Mouse (Mus musculus): ENCODE measurements around the gene Cacul1.
"Not testable (repeated sequence)": the region's sequence is repeated elsewhere in the genome, so short reads cannot be mapped to it uniquely, and the experiment has no call there.

Gene Cacul1

GRCm38 (mm10) chr19:60580582-60581339 lies at the start of gene Cacul1:
Gene Cacul1 (minus strand): TSS chr19:60581025.
- peak; percentile 97 for DNase-seq (ENCODE audit: low spot score)

DNA sequence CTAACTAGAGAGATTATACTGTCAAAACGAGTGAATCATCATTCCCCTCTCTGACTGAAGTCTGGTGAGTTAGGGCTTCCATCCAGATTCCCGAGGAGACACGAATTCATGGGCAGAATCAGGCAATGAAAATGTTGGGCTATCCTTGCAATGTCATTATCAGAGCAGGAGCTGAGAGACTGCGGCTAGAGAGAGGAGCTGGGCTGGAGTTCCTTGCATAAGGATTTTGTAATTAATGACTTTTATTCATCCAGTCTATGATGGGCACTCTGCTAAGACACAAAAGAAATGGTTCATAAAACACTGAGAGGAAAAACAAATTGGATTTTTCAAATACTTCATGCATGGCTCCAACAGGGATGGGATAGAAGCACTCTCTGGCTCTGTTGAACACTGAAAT lies 38.6 kb upstream of the Cacul1 start:
- DNase-seq (ENCODE audit: low spot score) = no peak

GRCm38 (mm10) chr19:60617007-60617406 lies 36.2 kb upstream of the Cacul1 start:
- no peak for DNase-seq (ENCODE audit: low spot score)

GRCm38 (mm10) chr19:60615470-60616200 lies 34.8 kb upstream of the Cacul1 start:
- no peak for DNase-seq (ENCODE audit: low spot score)

GRCm38 (mm10) chr19:60611525-60612215 lies 30.8 kb upstream of the Cacul1 start:
- DNase-seq (ENCODE audit: low spot score) = no peak

DNA sequence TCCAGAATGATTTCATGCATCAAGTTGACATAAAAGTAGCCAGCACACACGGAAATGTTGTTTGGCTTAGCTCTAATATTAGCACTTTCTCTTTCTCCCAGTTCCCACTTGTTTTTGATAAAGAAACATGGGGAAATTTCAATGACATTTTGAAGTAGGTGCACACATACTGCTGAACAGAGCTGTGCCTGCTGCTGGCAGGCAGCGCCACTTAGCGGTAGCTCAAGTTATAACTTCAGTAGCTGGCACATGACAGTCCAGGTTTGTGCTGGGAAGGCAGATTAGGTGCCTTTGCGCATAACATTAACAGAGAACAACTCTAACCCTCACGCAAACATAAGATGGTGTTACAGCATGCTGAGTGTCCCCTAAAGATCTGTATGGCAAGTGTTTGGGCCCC lies 27.9 kb upstream of the Cacul1 start:
- DNase-seq (ENCODE audit: low spot score) = no peak

DNA sequence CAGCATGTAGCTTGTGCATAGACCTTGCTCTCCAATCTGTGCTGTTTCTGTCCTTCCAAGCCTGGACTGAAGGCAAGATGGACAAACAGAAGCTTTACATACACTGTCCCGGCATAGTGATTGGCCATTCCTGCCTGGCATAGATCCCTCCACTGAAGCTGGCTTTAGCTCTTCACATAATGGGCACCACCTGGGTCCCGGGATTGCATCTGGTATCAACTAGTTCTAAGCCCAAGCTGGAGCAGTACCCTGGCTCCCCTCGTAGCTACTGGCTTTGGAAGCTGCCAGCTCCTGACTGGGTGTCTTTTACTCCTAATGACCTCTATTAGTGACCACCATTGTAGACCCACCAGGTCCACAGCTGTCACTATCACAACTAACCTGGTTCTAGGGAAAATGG lies 22.8 kb upstream of the Cacul1 start:
- DNase-seq (ENCODE audit: low spot score) = no peak

- not testable (repeated sequence) for DNase-seq (ENCODE audit: low spot score)
Observed at GRCm38 (mm10) chr19:60602066-60602465, 21.2 kb upstream of the Cacul1 start.

- no peak for DNase-seq (ENCODE audit: low spot score)
Observed at GRCm38 (mm10) chr19:60598025-60598697, 17.3 kb upstream of the Cacul1 start.

DNA sequence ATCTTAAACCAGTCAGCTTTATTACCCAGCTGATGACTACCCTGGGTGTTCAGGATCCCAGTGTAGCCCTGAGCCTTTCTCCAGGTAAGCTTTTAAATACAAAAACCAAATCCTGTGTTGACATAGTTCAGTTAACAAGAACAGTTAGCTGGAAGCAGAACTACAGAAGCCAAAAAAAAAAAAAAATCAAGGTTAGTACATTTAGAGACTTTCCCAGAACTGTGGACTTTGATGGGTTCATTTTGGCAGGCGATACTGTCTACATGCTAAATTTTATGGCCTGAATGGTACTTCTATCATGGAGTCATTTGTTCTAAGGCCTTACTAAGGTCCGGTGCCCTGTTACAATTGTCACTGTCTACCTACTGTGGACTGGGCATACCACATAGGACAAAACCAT lies 8.8 kb upstream of the Cacul1 start:
- no peak for DNase-seq (ENCODE audit: low spot score)

GRCm38 (mm10) chr19:60586652-60587051 lies 5.8 kb upstream of the Cacul1 start:
- DNase-seq (ENCODE audit: low spot score) = no peak

GRCm38 (mm10) chr19:60583201-60583600 lies 2.4 kb upstream of the Cacul1 start:
- DNase-seq (ENCODE audit: low spot score) = no peak

GRCm38 (mm10) chr19:60581377-60582290 lies 809 bp upstream of the Cacul1 start:
- DNase-seq (ENCODE audit: low spot score) = no peak

DNA sequence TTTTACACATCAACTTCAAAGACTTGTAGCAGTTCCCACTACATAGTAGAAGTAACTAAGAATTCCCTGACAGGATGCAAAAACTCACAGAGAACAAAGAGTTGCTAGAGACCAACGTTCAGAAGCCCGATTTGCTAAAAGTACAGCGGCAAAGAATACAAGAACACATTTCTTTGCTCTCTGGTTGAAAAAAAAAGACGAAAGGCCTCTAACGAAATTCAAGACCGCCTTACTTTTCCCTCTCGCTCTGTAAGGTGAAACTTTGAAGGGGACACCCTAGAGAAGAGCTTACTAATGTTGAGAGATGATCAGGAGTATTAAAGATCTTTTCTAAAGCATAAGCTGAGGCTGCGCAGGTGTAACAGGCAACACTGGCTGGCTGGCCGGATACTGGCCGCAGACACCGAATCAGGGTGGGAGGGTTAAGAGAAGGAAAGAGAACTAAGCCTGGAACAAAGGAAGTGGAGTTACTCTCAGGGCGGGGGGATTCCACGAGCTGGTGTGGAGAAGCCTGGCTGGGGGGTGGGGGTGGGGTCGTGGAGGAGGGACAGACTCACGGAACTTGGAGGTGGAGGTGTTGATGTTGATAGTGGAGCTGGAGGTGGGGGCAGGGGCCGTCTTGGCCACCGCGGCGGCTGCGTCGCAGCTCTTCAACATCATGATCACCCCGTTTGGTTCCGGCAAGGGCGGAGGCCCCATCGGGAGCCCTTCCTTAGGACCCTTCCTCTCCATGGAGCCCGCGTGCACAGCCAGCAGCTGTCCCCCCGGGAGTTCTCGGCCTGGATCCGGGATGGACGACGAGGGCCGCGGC lies 849 bp downstream of the Cacul1 start:
- peak; percentile 73 for DNase-seq (ENCODE audit: low spot score)

GRCm38 (mm10) chr19:60576741-60577140 lies 4.1 kb downstream of the Cacul1 start:
- no peak for DNase-seq (ENCODE audit: low spot score)

DNA sequence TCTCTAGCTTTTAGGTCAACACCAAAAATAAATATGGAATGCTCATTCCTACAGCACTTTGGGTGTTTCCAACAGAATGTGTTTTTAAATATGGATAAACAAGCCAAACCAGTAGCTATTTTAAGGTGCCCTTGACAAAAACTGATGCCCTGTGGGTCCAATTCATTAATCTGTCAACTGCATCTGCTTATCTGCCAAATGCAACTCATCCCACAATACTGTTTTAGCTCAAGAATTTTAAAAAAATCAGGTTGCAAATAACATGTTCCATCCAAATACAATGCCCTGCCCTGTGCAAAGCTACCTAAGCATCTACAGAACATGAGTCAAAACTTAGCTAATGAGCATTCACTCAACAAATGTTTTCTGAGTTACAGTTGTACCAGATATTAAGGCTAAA lies 20.3 kb downstream of the Cacul1 start:
- DNase-seq (ENCODE audit: low spot score) = no peak

GRCm38 (mm10) chr19:60554866-60555438 lies 25.9 kb downstream of the Cacul1 start:
- no peak for DNase-seq (ENCODE audit: low spot score)

GRCm38 (mm10) chr19:60553501-60553900 lies 27.3 kb downstream of the Cacul1 start:
- DNase-seq (ENCODE audit: low spot score) = no peak

- DNase-seq (ENCODE audit: low spot score) = no peak
Observed at GRCm38 (mm10) chr19:60543302-60543701, 37.5 kb downstream of the Cacul1 start.

DNA sequence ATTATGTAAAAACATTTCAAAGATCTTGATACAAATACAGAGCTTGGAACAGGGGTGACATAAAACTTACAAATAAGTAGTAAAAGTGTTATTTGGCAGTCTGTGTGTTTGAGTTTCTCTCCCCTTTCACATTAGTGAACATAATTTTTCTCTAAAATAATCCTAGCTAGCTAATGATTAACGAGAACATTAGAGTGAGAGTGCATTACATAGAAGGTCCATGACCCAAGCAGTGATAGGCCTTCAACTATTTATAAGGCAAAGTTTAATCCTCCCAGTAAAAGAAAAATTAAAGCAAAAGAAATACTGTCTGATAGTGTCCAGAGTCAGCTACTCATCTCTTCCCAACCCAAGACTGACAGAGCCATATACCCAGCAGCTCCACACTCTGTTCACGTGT lies 48.9 kb downstream of the Cacul1 start:
- DNase-seq (ENCODE audit: low spot score) = no peak

Data from testis, postnatal 14 days (tissue).